Mouse (Mus musculus): ENCODE data around the gene Cops4.

- TF ChIP-seq CTCF (IDR thresholded peaks at IDR 0.05; ENCODE audit: low read depth) (no peak), EP300 (optimal IDR thresholded peaks at IDR 0.05) (no peak)
These were observed 63.7 kb downstream of the Cops4 start for GRCm38 (mm10) chr5:100581622-100582434.

All from stomach, postnatal 0 days (tissue).